Mouse (Mus musculus) c-Kit-positive CD71-positive TER-119-positive erythroid progenitor cells, embryonic 14.5 days (primary cell): ENCODE data around the gene Espnl.

Experiments
- DNase-seq: peaks from one replicate; pipeline ENCODE4 v3.0.0-alpha.2; 2013; ENCODE audit warnings: low spot score

The Espnl gene

GRCm38 (mm10) chr1:91381091-91381471 lies 59.2 kb downstream of the Espnl start:
- no peak for DNase-seq

GRCm38 (mm10) chr1:91390369-91390768 lies 68.5 kb downstream of the Espnl start:
- no peak for DNase-seq

GRCm38 (mm10) chr1:91397927-91398259 lies 76.0 kb downstream of the Espnl start:
- DNase-seq: no peak
